Mouse (Mus musculus): ENCODE results near the gene Fancc. TPM values are rescaled to one million over a fixed set of nuclear protein-coding genes. Genes with fewer than 3 reads are reported as not detected.
A peak's percentile ranks its signal among the peaks of the same experiment; 100 is the strongest.

Gene Fancc
- polyA plus RNA-seq, 1 experiment from 2014 or later: 21.8 TPM

DNA sequence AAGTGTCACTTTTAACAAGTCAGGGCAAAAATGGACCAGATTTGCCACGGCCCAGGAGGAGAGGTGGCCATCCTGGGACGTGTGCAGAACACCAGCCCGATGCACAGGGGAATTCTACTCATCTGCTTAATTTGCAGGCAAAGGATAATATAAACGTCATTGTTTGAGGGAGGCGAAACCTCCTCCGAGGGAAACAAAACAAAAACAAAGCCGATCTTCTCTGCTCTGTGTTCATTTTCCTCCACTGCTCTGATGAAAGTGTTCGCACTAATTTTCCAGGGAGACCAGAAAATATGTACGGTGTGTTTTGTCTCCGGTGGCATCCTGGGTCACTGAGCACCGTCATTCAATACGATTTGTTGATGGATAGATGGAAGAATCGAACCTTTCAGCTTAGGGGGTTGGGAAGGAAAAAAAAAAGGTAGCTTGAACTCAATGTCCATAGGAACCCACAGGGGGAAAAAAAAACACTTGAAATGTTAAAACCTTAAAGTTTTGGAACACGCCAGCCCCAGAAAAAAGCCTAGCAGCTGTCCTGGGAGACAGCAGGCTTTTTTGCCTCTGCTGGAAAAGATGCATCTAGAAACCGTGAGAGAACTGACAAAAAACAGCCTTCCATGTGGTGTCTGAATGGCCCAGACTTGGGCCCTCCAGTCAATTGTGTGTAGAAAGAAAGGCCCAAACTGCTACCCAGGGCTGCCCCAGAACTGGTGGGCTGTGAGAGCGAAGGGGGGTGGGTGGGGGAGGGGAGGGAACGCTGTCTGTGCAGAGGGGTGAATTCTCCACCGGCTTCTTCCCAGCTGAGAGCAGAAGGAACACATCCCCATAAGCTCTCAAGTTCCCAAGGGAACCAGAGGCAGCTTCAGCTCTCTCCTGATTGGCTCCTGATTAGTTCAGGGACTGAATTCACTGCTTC is 10.0 kb downstream of the Fancc start:
- Histone ChIP-seq H3K36me3 (replicated peaks; ENCODE audit: control insufficient read depth, insufficient read depth, low read depth, low read length) (no peaks in the 10 kb centered on the region), H3K4me1 (ENCODE audit: control insufficient read depth, insufficient read depth, low read length) (no peaks in the 10 kb centered on the region), H3K9me3 (replicated peaks; ENCODE audit: control insufficient read depth, low read length) (no peaks in the 10 kb centered on the region), H3K4me3 (ENCODE audit: low read depth, low read length) (no peak overlapping the region), H3K27ac (replicated peaks; ENCODE audit: low read depth, low read length) (no peak overlapping the region), H3K9ac (replicated peaks; ENCODE audit: low read length) (no peak overlapping the region), H3K4me2 (ENCODE audit: low read depth, low read length) (no peak overlapping the region), H3K27me3 (ENCODE audit: control insufficient read depth, insufficient read depth, low read length) (no peaks in the 10 kb centered on the region)
- 19% methylated on average over 18 of the region's 18 CpGs for WGBS
- DNase-seq (ENCODE audit: low spot score) (peak; percentile 54), ATAC-seq (replicated peaks; ENCODE audit: insufficient number of reproducible peaks, low FRiP score, low TSS enrichment, low read depth) (peak; percentile 92)

DNA sequence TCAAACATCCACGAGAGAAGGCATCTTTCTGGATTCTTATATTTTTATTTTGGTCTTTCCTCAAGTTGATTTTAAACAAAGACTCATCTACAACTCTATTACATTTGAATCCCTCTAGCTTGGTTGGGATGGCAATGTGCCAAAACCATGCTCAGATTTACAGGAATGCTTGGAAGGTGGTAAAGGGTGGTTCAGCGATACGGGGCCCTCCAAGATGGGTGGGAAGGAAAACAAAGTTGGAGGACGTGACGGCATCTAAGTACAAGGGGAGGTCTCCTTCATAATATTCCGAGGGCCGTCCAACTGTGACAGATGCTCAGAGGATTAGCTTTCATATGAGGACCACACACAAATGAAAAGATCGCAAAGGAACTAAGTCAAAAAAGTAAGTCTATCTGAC is 21.7 kb downstream of the Fancc start:
- Histone ChIP-seq H3K4me2 (ENCODE audit: low read depth, low read length) (no peak overlapping the region), H3K27ac (replicated peaks; ENCODE audit: low read depth, low read length) (no peak overlapping the region), H3K9ac (replicated peaks; ENCODE audit: low read length) (no peak overlapping the region), H3K4me3 (ENCODE audit: low read depth, low read length) (no peak overlapping the region), H3K27me3 (ENCODE audit: control insufficient read depth, insufficient read depth, low read length) (no peaks in the 10 kb centered on the region), H3K4me1 (ENCODE audit: control insufficient read depth, insufficient read depth, low read length) (no peaks in the 10 kb centered on the region), H3K9me3 (replicated peaks; ENCODE audit: control insufficient read depth, low read length) (no peaks in the 10 kb centered on the region), H3K36me3 (replicated peaks; ENCODE audit: control insufficient read depth, insufficient read depth, low read depth, low read length) (no peaks in the 10 kb centered on the region)
- WGBS: 65% methylated on average over 8 of the region's 8 CpGs
- ATAC-seq (replicated peaks; ENCODE audit: insufficient number of reproducible peaks, low FRiP score, low TSS enrichment, low read depth) (no peak), DNase-seq (ENCODE audit: low spot score) (no peak)

DNA sequence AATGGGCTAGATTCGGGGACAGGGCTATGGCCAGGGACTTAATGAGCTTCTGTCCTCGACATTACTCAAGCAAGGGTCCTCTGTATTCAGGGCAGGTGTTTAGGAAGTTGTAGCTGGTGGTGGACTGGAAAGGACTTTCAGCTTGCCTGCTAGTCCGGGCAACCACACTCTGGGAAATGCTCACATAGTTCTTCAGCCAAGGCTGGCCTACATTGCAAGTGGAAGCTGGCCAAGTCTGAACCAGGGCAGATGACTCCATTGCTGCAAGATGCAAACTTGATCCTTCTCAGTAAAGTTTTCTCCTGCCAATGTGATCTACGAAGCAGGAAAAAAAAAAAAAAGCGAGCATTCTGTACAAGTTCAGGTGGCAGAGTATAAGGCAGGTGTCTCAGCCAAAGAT is 44.2 kb downstream of the Fancc start:
- DNase-seq (ENCODE audit: low spot score): no peak
- Histone ChIP-seq H3K9ac (replicated peaks; ENCODE audit: low read length) (no peak overlapping the region), H3K4me1 (ENCODE audit: control insufficient read depth, insufficient read depth, low read length) (no peaks in the 10 kb centered on the region), H3K4me2 (ENCODE audit: low read depth, low read length) (no peak overlapping the region), H3K36me3 (replicated peaks; ENCODE audit: control insufficient read depth, insufficient read depth, low read depth, low read length) (no peaks in the 10 kb centered on the region), H3K27me3 (ENCODE audit: control insufficient read depth, insufficient read depth, low read length) (no peaks in the 10 kb centered on the region), H3K27ac (replicated peaks; ENCODE audit: low read depth, low read length) (no peak overlapping the region), H3K9me3 (replicated peaks; ENCODE audit: control insufficient read depth, low read length) (no peaks in the 10 kb centered on the region), H3K4me3 (ENCODE audit: low read depth, low read length) (no peak overlapping the region)
- ATAC-seq (replicated peaks; ENCODE audit: insufficient number of reproducible peaks, low FRiP score, low TSS enrichment, low read depth): no peak
- WGBS: 86% methylated on average over 5 of the region's 5 CpGs

DNA sequence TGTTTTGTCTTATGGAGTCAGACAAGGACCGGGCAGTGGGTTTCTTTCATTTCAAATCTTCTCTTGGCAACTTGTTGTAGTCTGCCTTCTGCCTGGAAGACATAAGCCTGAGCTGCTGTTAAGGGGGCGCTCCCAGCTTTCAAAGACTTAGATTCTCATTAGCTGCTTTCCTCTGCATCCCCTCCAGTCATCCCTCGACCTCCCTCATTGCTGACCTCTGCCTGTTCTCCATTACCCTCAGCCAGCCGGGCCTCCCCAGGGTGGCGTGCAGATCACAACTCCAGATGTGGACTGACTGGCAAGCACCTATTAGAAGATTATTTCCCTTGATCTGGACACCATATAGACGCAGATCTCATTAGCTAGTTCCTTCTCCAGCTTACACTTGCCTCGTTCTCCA is 45.9 kb downstream of the Fancc start:
- WGBS: 23% methylated on average over 7 of the region's 7 CpGs
- no peaks in the 10 kb centered on the region for H3K9me3 ChIP-seq (replicated peaks; ENCODE audit: control insufficient read depth, low read length)

GRCm38 (mm10) chr13:63445419-63445818 is 51.7 kb downstream of the Fancc start:
- Histone ChIP-seq H3K9me3 (replicated peaks; ENCODE audit: control insufficient read depth, low read length) (no peaks in the 10 kb centered on the region), H3K36me3 (replicated peaks; ENCODE audit: control insufficient read depth, insufficient read depth, low read depth, low read length) (no peaks in the 10 kb centered on the region), H3K4me1 (ENCODE audit: control insufficient read depth, insufficient read depth, low read length) (no peaks in the 10 kb centered on the region), H3K4me3 (ENCODE audit: low read depth, low read length) (no peak overlapping the region), H3K9ac (replicated peaks; ENCODE audit: low read length) (no peak overlapping the region), H3K4me2 (ENCODE audit: low read depth, low read length) (no peak overlapping the region), H3K27ac (replicated peaks; ENCODE audit: low read depth, low read length) (no peak overlapping the region), H3K27me3 (ENCODE audit: control insufficient read depth, insufficient read depth, low read length) (no peaks in the 10 kb centered on the region)
- ATAC-seq (replicated peaks; ENCODE audit: insufficient number of reproducible peaks, low FRiP score, low TSS enrichment, low read depth): no peak
- DNase-seq (ENCODE audit: low spot score): no peak
- WGBS: 71% methylated on average over 6 of the region's 6 CpGs

More for the DNA sequence above, 45.9 kb downstream of the Fancc start:
- Histone ChIP-seq H3K36me3 (replicated peaks; ENCODE audit: control insufficient read depth, insufficient read depth, low read depth, low read length) (no peaks in the 10 kb centered on the region), H3K4me3 (ENCODE audit: low read depth, low read length) (no peak overlapping the region), H3K27ac (replicated peaks; ENCODE audit: low read depth, low read length) (no peak overlapping the region), H3K9ac (replicated peaks; ENCODE audit: low read length) (no peak overlapping the region), H3K27me3 (ENCODE audit: control insufficient read depth, insufficient read depth, low read length) (no peaks in the 10 kb centered on the region), H3K4me1 (ENCODE audit: control insufficient read depth, insufficient read depth, low read length) (no peaks in the 10 kb centered on the region), H3K4me2 (ENCODE audit: low read depth, low read length) (no peak overlapping the region)
- DNase-seq (ENCODE audit: low spot score) (peak; percentile 27), ATAC-seq (replicated peaks; ENCODE audit: insufficient number of reproducible peaks, low FRiP score, low TSS enrichment, low read depth) (no peak)

DNA sequence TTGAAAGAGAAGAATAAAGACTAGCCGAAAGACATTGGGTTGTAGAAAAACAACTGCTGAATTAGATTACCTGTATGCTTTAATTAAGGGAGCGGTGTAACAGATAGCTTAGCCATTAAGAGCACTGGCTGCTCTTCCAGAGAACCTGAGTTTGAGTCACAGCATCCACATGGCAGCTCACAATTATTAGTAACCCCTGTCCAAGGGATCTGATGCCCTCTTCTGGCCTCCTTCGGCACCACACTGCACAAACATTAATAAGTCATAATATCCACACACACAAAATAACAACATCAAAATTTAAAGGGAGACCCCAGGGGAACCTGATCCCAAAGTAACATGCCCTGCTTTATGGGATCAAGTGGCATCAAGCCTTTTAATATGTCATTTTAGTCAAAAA is 64.3 kb downstream of the Fancc start:
- Histone ChIP-seq H3K4me2 (ENCODE audit: low read depth, low read length) (no peak overlapping the region), H3K9ac (replicated peaks; ENCODE audit: low read length) (no peak overlapping the region), H3K4me1 (ENCODE audit: control insufficient read depth, insufficient read depth, low read length) (no peaks in the 10 kb centered on the region), H3K27me3 (ENCODE audit: control insufficient read depth, insufficient read depth, low read length) (no peaks in the 10 kb centered on the region), H3K27ac (replicated peaks; ENCODE audit: low read depth, low read length) (no peak overlapping the region), H3K4me3 (ENCODE audit: low read depth, low read length) (no peak overlapping the region), H3K9me3 (replicated peaks; ENCODE audit: control insufficient read depth, low read length) (no peaks in the 10 kb centered on the region), H3K36me3 (replicated peaks; ENCODE audit: control insufficient read depth, insufficient read depth, low read depth, low read length) (no peaks in the 10 kb centered on the region)
- WGBS: 95% methylated on average over 3 of the region's 3 CpGs
- DNase-seq (ENCODE audit: low spot score) (no peak), ATAC-seq (replicated peaks; ENCODE audit: insufficient number of reproducible peaks, low FRiP score, low TSS enrichment, low read depth) (no peak)

GRCm38 (mm10) chr13:63431857-63432191 is 65.3 kb downstream of the Fancc start:
- no peaks in the 10 kb centered on the region for H3K9me3 ChIP-seq (replicated peaks; ENCODE audit: control insufficient read depth, low read length)
- WGBS: 23% methylated on average over 5 of the region's 5 CpGs
- H3K36me3 ChIP-seq (replicated peaks; ENCODE audit: control insufficient read depth, insufficient read depth, low read depth, low read length): no peaks in the 10 kb centered on the region
- peak overlapping the region; percentile 63 for H3K4me2 ChIP-seq (ENCODE audit: low read depth, low read length)
- ATAC-seq (replicated peaks; ENCODE audit: insufficient number of reproducible peaks, low FRiP score, low TSS enrichment, low read depth): no peak
- H3K27me3 ChIP-seq (ENCODE audit: control insufficient read depth, insufficient read depth, low read length): no peaks in the 10 kb centered on the region
- no peak for DNase-seq (ENCODE audit: low spot score)
- peak overlapping the region; percentile 96 for H3K27ac ChIP-seq (replicated peaks; ENCODE audit: low read depth, low read length)
- peak overlapping the region; percentile 58 for H3K4me3 ChIP-seq (ENCODE audit: low read depth, low read length)
- H3K9ac ChIP-seq (replicated peaks; ENCODE audit: low read length): peak overlapping the region; percentile 84
- H3K4me1 ChIP-seq (ENCODE audit: control insufficient read depth, insufficient read depth, low read length): no peaks in the 10 kb centered on the region

DNA sequence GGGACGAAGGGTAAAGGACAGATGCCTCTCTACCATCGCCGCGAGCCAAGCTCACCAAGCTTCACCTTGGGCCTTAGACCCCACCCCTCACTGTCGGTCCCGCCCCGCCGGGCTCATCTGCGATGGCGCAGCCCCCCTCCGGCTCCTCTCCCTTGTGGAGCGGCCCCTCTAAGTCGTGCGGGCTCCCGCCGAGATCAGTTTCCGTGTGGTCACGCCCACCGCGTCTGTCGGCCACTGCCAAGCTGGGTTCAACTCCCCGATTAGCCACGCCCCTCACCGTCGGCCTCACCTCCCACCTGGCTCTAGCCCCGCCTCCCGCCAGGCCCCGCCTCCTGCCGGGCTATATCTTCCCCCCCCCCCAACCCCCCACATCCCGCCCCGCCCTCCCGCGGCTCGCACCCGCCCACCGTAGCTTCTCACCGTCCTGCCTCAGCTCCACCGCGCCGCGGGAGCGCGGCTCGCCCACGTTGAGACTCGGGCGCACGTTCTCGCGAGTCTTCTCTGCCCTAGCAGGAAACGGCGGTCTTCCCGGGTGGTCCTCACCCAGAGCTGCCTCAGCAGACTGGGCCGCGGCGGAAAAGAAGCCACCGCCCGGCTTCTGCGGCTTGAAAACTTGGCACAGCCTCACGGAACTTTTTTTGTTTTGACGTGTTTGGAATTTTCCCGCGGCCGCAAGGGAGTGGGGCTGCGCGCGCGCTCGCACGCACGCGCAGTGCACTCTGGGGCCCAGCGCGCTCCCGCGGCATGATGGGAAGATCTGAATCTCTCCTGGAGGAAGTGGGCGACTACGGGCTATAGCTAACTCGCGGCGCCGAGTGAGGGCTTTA is 65.8 kb downstream of the Fancc start:
- Histone ChIP-seq H3K9ac (replicated peaks; ENCODE audit: low read length) (peak overlapping the region; percentile 84), H3K9me3 (replicated peaks; ENCODE audit: control insufficient read depth, low read length) (no peaks in the 10 kb centered on the region), H3K4me1 (ENCODE audit: control insufficient read depth, insufficient read depth, low read length) (no peaks in the 10 kb centered on the region), H3K36me3 (replicated peaks; ENCODE audit: control insufficient read depth, insufficient read depth, low read depth, low read length) (no peaks in the 10 kb centered on the region), H3K27me3 (ENCODE audit: control insufficient read depth, insufficient read depth, low read length) (no peaks in the 10 kb centered on the region), H3K4me3 (ENCODE audit: low read depth, low read length) (peak overlapping the region; percentile 58), H3K4me2 (ENCODE audit: low read depth, low read length) (peak overlapping the region; percentile 63), H3K27ac (replicated peaks; ENCODE audit: low read depth, low read length) (peak overlapping the region; percentile 96)
- DNase-seq (ENCODE audit: low spot score): peak; percentile 99
- WGBS: under 1% methylated on average over 81 of the region's 82 CpGs
- peak; percentile 99 for ATAC-seq (replicated peaks; ENCODE audit: insufficient number of reproducible peaks, low FRiP score, low TSS enrichment, low read depth)

Data from embryonic facial prominence, embryonic 11.5 days (tissue).